Mouse (Mus musculus) bone marrow macrophage, adult 2 months (primary cell): ENCODE data around the gene Prmt7.

ENCODE experiments used
- CTCF ChIP-seq: IDR thresholded peaks from 2 replicates; pipeline ENCODE4 v1.5.1; 2012; ENCODE audit warnings: low read depth, mild to moderate bottlenecking, low read length, moderate library complexity
- POLR2A ChIP-seq: IDR thresholded peaks from 2 replicates; pipeline ENCODE4 v1.6.1; 2012; ENCODE audit warnings: mild to moderate bottlenecking, low read depth, low read length, borderline replicate concordance

DNA sequence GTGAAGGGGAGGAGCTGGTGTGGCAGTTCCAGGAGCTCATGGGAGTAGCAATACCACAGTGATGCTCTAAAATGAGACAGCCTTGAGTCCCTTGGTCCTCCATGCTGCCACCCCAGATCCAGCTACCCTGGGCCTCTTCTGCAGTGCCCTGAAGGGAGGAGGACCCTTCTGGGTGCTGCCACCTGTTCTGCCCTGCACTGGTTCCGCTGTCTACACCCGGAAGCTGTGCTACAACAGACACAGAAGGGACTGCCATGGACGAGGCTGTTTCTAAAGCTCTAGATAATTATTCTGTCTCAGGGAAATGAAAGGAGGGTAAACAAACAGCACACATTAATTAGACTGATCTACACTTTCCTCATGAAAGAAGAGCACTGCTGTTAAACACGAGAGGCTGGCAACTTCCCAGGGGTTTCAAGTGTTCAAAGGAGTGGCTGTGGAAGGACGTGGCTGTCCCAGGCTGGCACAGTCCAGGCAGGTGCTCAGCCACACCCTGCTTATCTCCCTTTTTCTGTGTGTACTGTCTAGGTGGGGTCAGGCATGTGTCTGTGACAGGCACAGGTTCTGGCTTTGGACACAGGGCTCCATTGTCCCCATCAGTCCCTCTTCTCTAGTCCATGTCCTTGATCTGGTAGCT lies 58.1 kb downstream of the Prmt7 start:
- TF ChIP-seq CTCF (no peak), POLR2A (no peak)
